Mouse (Mus musculus): Measurements from ENCODE around the gene Papss2.

Papss2 gene

DNA sequence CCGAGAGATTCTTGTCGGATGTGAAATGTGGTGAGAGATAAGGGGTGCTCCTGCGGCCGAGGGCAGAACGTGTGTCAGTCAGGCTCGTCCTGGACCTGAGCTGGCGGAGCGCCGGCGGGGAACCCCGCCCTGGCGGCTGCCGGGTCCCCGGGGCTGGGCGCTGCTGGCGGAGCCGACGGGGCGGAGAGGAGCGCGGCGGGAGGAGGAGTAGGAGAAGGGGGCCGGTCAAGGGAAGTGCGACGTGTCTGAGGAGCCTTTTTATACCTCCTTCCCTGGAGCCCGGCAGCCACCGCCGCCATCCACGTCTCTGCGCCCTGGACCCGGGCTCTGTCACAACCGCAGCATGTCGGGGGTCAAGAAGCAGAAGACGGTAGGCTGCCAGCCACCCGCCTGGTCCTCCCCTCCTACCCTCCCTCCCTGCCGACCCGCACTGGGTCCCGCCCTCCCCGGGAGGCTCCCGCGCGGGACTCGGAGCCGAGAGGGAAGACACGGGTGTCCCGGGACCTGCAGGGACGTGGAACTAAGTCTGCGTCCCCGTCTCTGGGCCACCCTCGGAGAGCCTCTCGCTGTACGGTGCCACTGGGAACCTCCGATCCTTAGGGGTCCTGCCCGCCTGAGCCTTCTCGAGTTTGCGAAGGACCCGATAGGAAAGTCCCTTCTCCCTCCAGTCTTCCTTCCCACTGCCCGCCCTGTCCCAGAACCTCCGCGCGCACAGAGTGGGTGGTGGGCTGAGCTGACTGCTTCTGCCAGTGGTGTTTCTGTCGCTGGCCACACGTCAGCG is at the start of gene Papss2:
TSS of gene Papss2 (plus strand) at position 285 of the 781 bp plus-strand sequence.
- DNase-seq (ENCODE audit: low spot score in 2 of 2) = peak; percentile 2 to 5

DNA sequence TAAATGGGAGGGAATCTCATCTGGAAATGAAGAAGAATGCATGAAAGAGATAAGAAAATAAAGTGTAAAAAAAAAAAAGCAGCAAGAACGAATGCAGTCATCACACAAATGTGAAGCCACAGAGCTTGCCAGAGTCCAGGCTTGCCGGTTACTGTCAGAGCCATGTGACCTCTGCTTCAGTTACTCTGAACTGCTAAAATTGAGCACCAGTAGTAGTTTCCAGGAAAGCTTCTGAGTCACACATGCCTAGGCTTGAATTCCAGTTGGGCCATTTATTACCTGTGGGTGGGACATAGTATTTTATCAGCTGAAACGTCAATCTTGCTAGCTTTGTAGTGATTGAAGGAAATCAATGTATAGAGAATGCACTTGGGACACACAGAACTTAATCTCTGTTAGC is 48.2 kb upstream of the Papss2 start:
- DNase-seq (ENCODE audit: low spot score in 2 of 2) = no peak

DNA sequence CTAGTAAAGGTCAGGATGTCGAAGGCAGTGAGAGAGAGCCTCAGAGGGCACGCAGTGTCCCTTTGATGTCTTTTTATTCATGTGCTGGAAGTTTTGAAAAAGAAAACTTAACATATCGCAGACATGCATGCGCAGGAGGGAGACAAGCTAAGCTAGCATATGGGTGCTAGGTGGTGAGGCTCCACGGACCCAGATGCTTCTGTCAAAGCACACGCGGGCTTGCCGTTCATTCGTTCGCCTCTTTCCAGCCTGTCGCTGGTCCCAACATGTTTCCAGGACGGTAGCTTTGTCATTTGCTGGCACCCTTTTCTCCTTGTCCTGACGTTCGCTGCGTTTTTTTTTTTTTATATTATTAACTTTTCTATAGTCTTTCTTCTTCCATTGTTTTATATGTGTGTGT is 47.4 kb upstream of the Papss2 start:
- no peak for DNase-seq (ENCODE audit: low spot score in 2 of 2)

DNA sequence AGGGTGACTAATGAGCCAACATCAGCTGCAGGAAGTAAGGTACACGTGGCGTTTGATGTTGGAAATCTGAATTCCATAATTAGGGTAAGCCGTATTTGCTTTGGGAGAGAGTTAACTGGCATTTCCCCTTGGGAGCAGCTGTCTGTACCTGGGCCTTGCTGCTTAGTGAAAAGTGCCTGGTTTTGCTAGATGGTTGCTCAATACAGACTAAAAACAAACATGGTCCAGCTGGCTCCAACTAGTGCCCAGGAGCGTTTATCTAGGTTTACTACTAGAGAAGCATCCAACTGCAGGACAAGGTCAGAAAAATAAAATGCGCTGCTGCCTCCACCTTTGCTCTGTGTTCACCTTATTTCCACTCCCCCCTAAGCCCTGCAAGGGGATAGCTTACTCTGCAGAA is 45.1 kb upstream of the Papss2 start:
- DNase-seq (ENCODE audit: low spot score in 2 of 2) = no peak

DNA sequence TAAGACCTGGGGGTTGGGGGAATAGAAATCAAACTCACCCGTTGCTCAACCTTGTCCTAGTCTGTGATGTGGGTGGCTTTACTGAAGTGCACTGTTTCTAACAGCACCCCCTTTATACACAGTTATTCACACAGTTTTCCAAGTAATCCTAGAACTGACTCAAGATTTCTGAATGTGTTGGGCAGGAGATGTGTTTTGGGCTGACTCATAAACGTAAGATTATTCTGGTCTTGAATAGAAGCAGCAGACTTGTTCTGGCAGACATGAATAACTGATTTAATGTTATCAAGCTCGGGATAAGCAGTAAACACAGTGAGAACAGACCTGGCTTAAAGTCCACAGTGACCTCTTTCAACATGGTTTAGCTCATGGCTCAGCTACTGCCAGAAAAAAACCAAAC is 44.1 kb upstream of the Papss2 start:
- DNase-seq (ENCODE audit: low spot score in 2 of 2) = no peak

DNA sequence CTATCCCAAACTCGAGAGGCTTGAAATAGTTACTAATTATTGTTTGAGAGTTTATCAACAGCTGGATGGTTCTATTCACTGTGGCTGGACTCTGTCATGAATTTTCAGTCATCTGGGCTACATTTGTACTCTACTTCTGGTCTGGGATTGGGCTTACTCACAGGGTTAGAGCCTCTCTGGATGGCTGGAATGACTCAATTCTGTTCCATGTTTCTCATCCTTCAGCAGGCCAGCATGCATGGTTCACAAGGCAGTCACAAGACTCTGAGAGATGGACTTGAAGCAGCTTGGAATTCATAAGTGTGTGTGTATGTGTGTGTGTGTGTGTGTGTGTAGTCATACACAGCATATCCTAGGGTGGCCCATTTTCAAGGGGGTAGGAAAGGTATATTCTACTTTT is 43.5 kb upstream of the Papss2 start:
- DNase-seq (ENCODE audit: low spot score in 2 of 2) = no peak

DNA sequence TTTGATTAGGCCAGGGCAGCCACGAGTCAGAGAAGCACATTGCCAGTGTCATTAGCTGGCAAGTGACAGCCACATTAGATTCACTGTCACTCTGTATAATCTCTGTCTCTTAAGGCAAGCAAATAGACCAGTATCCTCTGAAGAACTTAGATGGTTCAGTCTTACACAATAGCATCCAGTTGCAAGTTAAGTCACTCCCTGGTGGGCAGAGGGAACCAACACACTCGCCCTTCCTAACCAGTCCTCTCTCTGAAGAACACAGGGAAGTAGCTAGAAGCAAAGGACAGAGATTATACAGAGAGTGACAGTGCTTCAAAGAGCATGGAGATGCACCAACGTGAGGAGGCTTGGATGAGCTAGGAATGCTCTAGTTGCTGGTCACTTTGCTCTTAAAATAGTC is 42.3 kb upstream of the Papss2 start:
- no peak for DNase-seq (ENCODE audit: low spot score in 2 of 2)

DNA sequence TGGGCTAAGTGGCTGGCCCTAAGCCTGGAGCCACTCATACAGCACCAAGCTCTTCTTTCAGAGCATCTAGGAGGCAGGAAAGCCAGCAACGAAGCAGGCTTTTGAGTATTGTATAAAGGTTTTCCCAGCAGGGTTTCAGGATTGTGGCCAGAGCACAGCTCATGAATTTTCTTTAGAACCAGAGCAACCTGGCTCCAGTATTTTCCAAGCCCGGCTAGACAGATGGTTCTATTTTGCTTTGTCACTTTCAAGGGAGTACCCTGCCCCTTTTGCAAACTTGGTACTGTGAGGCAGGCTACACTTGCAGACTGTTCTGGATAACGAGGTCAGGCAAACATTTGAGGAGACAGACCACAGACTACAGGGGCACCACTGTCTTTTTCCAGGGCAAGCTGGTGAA is 40.3 kb upstream of the Papss2 start:
- no peak for DNase-seq (ENCODE audit: low spot score in 2 of 2)

DNA sequence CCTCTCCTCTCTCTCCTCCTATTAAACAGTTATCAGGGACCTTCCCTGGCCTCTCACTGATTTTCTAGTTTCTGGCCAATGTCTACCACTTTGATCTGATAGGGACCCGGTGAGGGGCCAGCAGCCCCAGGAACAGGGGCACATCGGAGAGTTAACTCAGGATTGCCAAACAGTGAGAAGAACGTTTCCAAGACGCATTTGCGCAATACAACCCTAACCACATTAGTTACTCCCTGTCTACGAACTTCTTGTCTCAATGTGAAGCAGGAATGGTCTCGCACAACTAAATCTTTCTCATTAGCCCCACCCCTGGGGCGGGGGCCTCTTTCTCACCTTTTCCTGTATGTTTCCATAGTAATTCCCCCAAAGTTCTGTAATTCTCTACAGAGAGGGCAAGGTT is 28.6 kb upstream of the Papss2 start:
- DNase-seq (ENCODE audit: low spot score in 2 of 2) = no peak

DNA sequence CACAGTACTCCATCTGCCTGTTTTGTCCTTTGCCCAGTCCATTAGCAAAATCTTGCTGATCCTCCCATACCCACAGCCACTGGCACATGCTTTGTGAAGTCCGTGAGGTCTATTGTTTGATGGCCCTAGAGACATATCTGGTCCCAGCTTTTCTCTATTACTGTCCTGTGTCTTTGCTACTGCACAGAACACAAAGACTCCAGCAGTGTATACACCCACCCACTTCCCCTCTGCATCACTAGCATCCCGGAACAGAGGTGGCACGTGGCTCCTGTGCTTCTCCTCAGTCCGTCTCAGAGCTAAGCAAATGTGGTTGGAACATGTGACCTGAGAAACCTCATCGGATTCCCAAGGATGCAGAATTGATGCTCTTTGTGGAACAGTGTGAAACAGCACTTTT is 28.1 kb upstream of the Papss2 start:
- no peak for DNase-seq (ENCODE audit: low spot score in 2 of 2)

DNA sequence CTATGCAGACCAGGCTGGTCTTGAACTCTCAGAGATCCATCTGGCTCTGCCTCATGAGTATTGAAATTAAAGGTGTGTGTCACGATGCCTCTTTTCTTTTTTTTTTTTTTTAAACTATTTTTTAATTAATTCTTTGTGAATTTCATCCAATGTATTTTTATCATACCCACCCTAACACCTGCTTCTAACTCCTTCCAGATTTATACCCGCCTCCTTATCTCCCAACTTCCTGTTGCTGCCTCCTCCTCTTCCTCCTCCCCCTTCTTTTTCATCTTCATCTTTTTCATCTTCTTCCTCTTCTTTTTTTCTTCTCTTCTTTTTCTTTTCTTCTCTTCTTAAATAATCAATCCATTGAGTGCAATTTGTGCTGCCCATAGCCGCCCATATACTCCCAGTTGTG is 27.1 kb upstream of the Papss2 start:
- DNase-seq (ENCODE audit: low spot score in 2 of 2) = no peak

DNA sequence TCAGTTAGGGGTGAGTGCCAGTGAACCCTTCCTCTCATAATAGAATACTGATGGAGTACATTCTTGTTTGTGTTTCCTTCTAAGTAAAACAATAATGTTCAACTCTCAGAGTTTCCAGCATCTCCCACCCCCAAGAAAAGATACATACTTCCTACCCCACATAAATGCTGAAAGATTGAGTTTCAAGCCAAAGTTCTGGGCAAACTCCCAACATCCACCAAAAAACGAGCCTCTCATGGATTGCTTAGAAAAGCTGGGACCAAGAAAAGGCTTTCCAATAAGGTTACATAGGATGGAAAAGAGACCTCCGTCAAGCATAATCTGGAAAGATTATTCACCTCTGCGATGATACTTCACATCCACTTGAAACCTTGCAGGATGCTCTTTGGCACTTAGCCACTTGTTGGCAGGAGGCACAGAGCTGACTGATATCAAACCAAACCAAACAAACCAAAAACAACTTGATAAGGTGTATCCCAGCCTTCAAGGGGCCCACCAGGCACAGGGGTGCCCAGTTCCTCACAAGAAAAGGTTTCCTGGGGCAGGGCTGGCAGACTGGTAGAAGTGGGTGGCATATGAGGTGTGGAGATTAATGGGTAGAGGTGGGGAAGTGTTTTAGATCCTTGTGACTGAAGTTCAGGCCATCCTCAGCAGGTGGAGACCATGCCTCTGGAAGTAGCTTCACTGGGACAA is 26.5 kb upstream of the Papss2 start:
- no peak for DNase-seq (ENCODE audit: low spot score in 2 of 2)

DNA sequence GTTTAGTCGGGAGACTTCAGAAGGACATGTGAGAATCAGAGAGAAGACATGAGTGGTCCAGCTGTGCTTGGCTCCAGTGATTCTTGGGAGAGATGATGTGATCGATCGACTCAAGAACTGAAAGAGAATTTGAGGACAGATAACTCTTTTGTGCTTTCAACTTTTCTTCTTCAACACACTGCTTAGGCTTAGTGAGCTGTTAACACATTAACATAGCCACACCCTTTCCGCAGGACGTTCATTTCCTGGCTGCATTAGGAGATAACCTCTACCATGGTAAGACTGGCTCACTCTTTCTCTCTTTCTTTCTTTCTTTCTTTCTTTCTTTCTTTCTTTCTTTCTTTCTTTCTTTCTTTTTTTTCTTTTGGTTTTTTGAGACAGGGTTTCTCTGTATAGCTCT is 25.9 kb upstream of the Papss2 start:
- DNase-seq (ENCODE audit: low spot score in 2 of 2) = no peak

DNA sequence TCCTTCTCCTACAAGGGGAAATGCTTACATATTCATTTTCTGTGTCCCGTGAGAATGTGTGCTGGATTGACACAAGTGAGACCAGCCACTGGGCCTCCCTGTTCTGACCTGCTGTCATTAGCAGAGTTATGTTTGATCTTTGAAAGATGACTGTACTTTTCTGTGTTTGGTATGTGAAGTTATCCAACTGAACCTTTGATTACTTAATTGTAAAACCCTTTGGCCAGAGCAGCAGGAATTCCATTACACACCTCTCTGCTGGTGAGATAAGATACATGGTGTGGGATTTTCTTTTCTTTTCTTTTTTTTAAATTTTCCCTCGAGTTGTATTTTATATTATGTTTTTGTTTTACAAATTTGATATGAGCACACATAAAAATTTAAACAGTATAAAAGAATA is 23.4 kb upstream of the Papss2 start:
- DNase-seq (ENCODE audit: low spot score in 2 of 2) = no peak

DNA sequence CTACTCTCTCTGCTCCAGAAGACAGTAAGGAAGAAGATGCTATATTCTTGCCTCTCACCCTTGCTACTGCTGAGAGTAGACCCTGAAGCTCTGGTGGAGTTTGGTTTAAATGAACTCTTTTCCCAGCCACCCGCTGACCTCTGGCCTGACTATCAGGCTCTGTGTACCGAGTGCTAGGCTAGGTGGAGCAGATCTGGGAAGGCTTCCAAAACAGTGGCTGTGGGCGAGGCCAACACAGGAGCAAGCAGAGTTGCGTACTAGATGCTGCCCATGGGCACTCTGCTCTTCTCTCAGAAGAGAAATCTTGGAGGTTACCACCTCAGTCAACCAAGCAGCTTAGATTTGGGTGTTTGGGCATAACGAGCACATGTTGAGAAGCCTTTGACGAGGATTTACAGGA is 22.3 kb upstream of the Papss2 start:
- no peak for DNase-seq (ENCODE audit: low spot score in 2 of 2)

DNA sequence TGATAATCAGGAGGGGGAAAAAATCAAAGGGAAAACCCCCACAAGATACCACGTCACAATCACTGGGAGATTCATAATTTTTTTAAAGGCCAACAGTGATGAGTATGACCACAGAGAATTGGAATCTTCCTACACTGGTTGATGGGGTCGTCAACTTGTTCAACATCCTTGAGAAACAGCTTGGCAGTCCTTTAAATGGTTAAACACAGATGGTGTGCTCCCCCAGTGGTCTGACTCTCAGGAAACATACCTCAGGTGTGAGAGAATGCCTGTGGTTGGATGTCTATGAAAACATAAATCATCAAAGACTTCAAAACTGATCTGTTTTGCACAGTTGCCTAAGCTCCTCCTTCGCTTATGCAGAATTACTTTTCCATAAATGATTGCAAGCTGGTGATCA is 20.7 kb upstream of the Papss2 start:
- DNase-seq (ENCODE audit: low spot score in 2 of 2) = no peak

DNA sequence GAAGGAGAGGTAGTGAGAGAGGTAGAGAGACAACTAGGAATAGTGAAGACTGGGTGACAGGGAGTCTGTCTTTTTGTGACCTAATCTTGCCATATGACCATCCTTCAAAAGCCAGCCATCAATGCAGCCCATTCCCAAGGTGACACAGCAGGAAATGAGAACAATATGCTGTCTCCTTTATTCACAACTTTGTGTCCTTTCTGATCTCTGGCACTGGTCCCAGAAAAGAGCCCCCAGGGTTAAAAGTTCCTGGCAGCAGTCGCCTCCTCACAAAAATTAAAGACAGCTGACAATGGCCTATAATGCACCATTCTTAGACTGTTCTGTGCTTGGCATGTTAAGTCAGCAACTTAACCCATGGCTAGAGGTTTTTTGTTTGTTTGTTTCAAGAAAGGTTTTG is 17.8 kb upstream of the Papss2 start:
- no peak for DNase-seq (ENCODE audit: low spot score in 2 of 2)

DNA sequence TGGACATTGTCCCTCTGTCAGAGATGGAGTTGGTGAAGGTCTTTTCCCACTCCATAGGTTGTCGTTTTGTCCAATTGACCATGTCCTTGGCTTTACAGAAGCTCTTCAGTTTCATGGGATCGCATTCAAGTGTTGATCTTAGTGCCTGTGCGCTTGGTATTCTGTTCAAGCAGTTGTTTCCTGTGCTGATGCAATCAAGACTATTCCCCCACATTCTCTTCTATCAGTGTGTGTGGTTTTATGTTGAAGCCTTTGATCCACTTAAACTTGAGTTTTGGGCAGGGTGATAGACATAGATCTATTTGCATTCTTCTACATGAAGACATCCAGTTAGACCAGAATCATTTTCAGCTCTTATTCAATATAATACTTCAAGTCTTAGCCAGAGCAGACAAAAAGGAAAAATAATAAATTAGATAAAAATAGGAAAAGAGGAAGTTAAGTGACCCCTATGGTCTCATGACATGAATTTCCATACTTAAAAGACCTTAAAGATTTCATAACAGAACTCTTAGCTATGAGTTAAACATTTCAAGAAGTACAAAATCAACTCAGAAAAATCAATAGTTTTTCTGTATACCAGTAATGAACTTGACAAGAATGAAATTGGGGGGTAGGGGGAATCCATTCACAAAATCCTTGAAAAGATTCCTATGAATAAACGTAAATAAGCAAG is 12.4 kb upstream of the Papss2 start:
- no peak for DNase-seq (ENCODE audit: low spot score in 2 of 2)

DNA sequence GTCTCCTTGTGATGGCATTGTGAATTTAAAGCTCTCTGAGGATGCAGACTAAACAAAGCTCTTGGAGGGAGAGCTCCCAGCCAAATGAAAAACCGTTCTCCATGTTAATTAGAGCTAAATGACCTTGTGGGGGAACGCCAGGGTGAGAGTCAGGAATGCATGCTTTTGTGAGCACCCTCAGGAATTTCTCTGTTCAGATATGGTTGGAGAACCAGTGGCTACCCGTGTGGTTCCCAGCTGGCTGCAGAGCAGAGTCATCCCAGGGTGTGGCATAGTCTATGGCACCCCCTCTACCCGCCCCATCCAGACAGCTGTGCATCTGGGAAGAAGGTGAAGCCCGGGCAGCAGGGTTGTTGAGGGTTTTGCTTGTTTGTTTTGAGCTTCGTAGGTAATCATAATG is 7.9 kb upstream of the Papss2 start:
- no peak for DNase-seq (ENCODE audit: low spot score in 2 of 2)

DNA sequence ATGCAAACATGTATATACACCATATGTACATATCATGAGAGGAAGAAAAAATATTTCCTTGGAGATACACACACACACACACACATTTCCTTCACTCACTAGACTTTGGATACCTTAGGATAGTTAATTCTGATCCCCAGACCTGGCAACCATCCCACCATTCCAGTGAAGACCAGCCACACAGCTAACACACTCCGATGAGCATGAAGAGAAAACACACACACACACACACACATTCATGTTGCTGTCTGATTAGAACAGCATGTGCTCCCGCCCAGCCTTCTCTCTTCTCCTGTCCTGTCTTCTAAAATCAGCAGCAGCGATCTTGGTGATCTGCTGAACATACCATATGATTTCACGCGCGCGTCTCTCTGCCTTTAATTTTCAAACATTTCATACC is 2.8 kb upstream of the Papss2 start:
- no peak for DNase-seq (ENCODE audit: low spot score in 2 of 2)

DNA sequence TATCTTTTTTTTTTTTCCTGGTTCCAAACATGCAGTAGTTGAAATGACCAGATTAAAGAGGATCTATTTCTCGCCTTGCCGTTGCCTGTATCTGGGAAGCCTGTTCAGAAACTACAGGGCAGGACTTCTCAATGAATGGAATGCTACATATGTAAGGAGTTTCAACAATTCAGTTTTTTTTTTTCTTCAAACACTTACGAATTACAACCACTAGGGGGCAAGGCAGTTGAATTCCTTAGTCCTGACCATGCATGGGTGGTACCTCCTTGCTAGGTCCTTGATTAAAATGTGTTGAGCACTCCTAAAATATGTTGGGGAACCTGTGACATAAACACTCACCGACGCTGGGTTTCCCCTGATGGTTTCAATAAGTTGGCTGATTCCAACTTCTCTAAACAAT is 1.7 kb upstream of the Papss2 start:
- DNase-seq (ENCODE audit: low spot score in 2 of 2) = no peak

DNA sequence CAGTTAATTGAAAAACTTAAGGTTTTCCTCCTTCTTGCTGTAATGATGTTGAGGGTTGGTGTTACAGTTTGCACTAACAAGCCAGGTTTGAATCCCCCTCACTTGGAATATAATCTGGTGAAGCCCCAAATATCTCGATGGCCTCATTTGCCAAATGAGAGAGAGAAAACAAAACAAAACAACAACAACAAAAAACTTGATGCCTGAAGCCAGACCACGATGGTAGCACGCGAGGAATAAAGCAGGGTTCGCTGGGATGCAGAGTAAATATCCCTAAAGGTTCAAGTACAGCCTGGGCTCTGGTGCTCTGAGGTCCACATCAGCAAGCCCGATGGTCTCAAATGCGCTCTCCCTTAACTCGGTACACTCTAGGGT is 472 bp upstream of the Papss2 start:
- no peak for DNase-seq (ENCODE audit: low spot score in 2 of 2)

DNA sequence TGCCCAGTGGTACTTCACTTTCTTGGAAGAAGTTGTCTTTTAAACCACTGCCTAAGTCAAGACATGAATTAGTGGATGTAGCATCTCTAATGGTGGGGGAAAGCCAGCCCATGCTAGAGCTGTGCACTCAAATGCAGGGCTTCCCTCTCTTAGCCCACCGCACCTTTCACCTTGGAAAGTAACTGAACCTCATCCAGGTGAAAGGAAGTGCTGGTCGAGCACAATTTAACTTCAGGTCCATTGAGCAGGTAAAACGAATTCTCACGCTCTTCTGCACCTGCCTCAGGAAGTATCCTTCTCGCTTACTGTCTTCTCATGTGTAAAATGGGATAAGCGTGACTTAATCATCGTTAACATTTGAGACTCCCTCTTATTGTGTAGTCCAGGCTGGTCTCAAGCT is 3.4 kb downstream of the Papss2 start:
- no peak for DNase-seq (ENCODE audit: low spot score in 2 of 2)

All from natural killer cell, adult 2 months (primary cell).